Mouse (Mus musculus) kidney, adult 2 months (tissue): ENCODE data around the gene Pacs1.

Experiments used
- CTCF ChIP-seq: fragments of 200-500 bp; conservative IDR thresholded peaks from 2 replicates; pipeline ENCODE4 v1.5.1; 2011; ENCODE audit warnings: low read depth, mild to moderate bottlenecking, control low read depth, low read length, moderate library complexity, mixed read lengths; ENCODE audit not compliant: insufficient read depth, insufficient read length
- POLR2A ChIP-seq: fragments of 200-500 bp; IDR thresholded peaks from one replicate; pipeline ENCODE4 v1.6.1; 2011; ENCODE audit warnings: low read depth, low read length, control low read depth

- TF ChIP-seq POLR2A (no peak), CTCF (no peak)
Observed at GRCm38 (mm10) chr19:5267015-5267414, 5.9 kb downstream of the Pacs1 start.
